Mouse (Mus musculus) ES-CJ7 (cell line): ENCODE measurements around the gene Nup62.

Experiments used
- DNase-seq: peaks from one replicate; pipeline ENCODE4 v3.0.0; 2011; ENCODE audit warnings: low read depth, low spot score

Nup62 gene

GRCm38 (mm10) chr7:44818751-44819235 lies 2.9 kb downstream of the Nup62 start:
- DNase-seq, result peak; percentile 44

GRCm38 (mm10) chr7:44819391-44819790 lies 3.5 kb downstream of the Nup62 start:
- DNase-seq, result no peak

- DNase-seq, result no peak
These were observed 4.0 kb downstream of the Nup62 start for GRCm38 (mm10) chr7:44819863-44820262.

GRCm38 (mm10) chr7:44820525-44820924 lies 4.6 kb downstream of the Nup62 start:
- no peak for DNase-seq

GRCm38 (mm10) chr7:44821666-44822448 lies 6.0 kb downstream of the Nup62 start:
- DNase-seq, result peak; percentile 44

- DNase-seq, result no peak
These were observed 7.5 kb downstream of the Nup62 start for GRCm38 (mm10) chr7:44823409-44823808.

- peak; percentile 76 for DNase-seq
These were observed 9.0 kb downstream of the Nup62 start for GRCm38 (mm10) chr7:44824872-44825271.

GRCm38 (mm10) chr7:44826771-44827170 lies 10.9 kb downstream of the Nup62 start:
- DNase-seq, result no peak

GRCm38 (mm10) chr7:44828706-44829105 lies 12.8 kb downstream of the Nup62 start:
- no peak for DNase-seq

- DNase-seq, result no peak
These were observed 16.9 kb downstream of the Nup62 start for GRCm38 (mm10) chr7:44832763-44833162.

- no peak for DNase-seq
These were observed 19.6 kb downstream of the Nup62 start for GRCm38 (mm10) chr7:44835373-44836015.

GRCm38 (mm10) chr7:44836016-44836404 lies 20.1 kb downstream of the Nup62 start:
- DNase-seq, result no peak

- no peak for DNase-seq
These were observed 20.6 kb downstream of the Nup62 start for GRCm38 (mm10) chr7:44836423-44837053.

- DNase-seq, result no peak
These were observed 22.2 kb downstream of the Nup62 start for GRCm38 (mm10) chr7:44838073-44838472.

- no peak for DNase-seq
These were observed 23.2 kb downstream of the Nup62 start for GRCm38 (mm10) chr7:44839171-44839490.

- peak; percentile 24 for DNase-seq
These were observed 23.8 kb downstream of the Nup62 start for GRCm38 (mm10) chr7:44839491-44840191.

- no peak for DNase-seq
These were observed 24.5 kb downstream of the Nup62 start for GRCm38 (mm10) chr7:44840426-44840825.

GRCm38 (mm10) chr7:44841825-44842463 lies 26.1 kb downstream of the Nup62 start:
- no peak for DNase-seq

- no peak for DNase-seq
These were observed 29.1 kb downstream of the Nup62 start for GRCm38 (mm10) chr7:44845006-44845405.

- no peak for DNase-seq
These were observed 30.9 kb downstream of the Nup62 start for GRCm38 (mm10) chr7:44846804-44847203.

- no peak for DNase-seq
These were observed 31.9 kb downstream of the Nup62 start for GRCm38 (mm10) chr7:44847772-44848171.
